Mouse (Mus musculus) bone marrow, adult 2 months (tissue): ENCODE results near the gene Kdelr3.
A peak's percentile ranks its signal among the peaks of the same experiment; 100 is the strongest.

Experiments used
- CTCF ChIP-seq: fragments of 200-500 bp; IDR thresholded peaks from 2 replicates; pipeline ENCODE4 v1.5.1; 2011; ENCODE audit warnings: low read length, control low read depth; ENCODE audit not compliant: control insufficient read depth, insufficient read depth
- POLR2A ChIP-seq: fragments of 200-500 bp; IDR thresholded peaks from 2 replicates; pipeline ENCODE4 v1.6.1; 2011; ENCODE audit warnings: low read depth, mild to moderate bottlenecking, control low read depth, low read length, borderline replicate concordance; ENCODE audit not compliant: control insufficient read depth

DNA sequence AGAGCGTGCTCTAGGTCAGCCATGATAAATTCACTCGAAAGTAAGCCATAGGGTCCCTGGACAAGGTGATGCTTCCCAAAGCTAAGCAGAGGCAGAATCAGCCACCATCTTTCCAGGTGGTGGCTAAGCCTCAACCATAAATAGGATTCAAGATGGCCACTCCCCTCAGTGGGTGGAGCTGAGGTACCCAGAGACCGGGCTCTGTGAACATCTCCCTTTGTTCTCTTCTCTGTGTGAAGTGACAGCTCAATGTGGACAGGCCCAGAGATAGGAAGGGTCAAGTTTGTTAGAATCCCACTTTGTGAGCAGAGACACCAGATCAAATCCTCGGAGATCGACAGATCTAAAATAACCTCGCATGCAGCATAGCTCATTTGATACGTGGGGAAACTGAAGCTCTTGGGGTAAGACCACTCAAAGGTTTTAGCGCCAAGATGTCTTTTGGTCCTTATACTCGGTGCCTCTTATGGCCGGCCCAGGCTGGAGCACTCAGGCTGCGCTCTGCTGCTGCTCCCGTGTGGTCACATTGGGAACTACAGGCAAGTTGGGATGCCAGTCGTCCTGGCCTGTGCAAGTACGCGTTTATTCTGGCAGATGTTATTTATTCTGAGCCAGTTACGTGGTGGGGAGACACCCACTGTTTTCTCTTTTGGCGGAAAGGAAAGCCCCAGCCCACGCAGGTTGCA lies 49.5 kb upstream of the Kdelr3 start:
- TF ChIP-seq CTCF = peak; percentile 99
- TF ChIP-seq POLR2A = no peak
